Mouse (Mus musculus) layer of hippocampus, adult 11-12 months (tissue): Measurements from ENCODE around the gene Supt5.
A peak's percentile ranks its signal among the peaks of the same experiment; 100 is the strongest.

Experiments
- DNase-seq: peaks from one replicate; pipeline ENCODE4 v3.0.0; 2022; ENCODE audit warnings: low spot score

Supt5 gene

DNA sequence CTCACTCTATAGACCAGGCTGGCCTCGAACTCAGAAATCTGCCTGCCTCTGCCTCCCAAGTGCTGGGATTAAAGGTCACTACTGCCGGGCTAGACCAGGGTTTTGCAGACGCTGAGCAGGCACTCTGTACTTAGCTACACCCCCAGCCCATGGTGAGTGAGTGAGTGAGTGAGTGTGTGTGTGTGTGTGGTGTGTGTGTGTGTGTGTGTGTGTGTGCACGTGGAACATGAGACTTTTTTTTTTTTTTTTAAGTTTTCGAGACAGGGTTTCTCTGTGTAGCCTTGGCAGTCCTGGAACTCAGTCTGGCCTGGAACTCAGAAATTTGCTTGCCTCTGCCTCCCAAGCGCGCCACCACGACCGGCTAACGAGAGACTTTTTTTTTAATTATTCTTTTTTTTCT lies 36.1 kb upstream of the Supt5 start:
- no peak for DNase-seq

DNA sequence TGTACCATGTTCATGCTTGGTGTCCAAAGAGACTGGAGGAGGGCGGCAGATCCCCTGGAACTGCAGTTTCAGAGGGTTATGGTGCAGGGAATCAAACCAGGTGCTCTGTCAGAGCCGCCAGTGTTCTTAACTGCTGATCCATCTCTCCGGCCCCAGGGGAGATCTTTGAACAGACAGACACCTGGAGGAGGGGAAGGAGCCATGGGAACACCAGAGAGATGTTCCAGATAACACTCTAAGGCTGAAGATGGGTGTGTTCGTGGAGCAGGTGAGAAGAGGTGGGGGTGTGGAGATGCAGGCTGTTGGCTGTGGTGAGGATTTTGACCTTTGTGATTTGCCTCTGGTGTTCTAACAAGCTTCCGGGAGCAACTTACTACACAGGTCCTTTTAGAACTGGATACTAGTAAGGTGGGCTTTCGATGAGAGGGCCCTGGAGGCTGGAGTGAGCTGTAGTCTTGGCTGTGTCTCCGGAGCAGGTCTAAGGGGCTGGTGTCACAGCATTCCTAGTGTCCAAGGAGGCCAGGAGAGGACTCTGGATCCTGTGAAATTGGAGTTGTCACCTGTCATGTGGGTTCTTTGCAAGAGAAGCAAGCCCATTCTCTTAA lies 35.4 kb upstream of the Supt5 start:
- DNase-seq, result no peak

DNA sequence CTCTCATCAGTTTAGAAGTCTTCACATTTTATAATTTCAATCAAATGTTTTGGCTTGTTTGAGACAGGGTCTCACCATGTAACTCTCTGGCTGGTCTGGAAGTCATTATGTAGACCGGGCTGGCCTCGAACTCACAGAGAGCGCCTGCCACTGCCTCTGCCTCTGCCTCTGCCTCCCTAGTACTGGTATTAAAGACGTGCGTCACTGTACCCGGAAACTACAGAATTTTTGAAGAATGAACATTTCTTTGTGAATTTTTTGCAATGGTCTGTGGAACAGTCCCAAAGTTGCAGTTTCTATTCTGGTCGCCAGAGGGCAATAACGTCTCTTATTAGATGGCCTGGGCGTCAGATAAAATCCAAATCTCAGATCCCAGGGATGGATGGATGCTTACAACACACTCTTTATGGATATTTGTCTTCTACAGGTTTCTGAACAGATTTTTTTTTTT lies 34.6 kb upstream of the Supt5 start:
- DNase-seq, result peak; percentile 85

DNA sequence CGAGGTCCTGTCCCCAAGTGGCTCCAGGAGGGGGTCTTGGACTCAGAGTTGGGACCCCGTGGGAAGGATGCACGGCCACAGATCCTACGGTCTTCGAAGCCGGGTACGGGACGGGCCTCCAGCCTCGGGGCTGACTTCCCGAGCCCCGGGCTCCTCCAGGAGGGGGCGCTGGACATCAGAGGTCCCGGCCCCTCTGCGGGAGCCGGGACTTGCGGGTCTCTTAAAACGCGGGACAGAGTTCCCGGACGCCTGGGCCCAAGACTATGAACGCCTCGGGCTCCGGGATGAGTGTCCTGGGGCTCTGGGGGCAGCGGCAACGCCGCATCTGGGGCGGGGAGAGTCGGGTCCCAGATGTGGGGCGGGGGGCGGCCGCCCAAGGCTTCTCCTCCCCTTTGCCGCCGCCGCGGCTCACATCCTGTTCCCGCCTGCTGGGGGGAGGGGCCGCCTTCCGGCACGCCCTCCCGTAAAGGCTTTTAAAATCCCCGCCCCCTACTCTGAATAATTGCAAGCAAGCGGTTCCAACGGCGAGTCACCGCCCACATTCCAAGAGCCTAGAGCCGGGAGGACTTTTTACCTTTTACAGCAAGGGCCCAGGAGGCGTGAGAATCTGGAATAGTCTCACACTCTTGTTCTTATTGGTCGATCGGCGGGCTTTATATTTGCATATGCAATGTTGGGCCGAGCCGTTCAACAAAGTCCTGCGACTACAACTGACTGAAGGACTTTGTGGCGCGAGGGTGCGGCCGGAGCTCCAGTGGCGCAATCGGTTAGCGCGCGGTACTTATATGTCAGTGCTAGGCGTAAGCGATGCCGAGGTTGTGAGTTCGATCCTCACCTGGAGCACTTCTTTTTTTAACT lies 33.9 kb upstream of the Supt5 start, which contains the start of gene Plekhg2:
Plekhg2 (minus strand) TSS at position 349 of the 858 bp plus-strand sequence.
- DNase-seq, result peak; percentile 96

DNA sequence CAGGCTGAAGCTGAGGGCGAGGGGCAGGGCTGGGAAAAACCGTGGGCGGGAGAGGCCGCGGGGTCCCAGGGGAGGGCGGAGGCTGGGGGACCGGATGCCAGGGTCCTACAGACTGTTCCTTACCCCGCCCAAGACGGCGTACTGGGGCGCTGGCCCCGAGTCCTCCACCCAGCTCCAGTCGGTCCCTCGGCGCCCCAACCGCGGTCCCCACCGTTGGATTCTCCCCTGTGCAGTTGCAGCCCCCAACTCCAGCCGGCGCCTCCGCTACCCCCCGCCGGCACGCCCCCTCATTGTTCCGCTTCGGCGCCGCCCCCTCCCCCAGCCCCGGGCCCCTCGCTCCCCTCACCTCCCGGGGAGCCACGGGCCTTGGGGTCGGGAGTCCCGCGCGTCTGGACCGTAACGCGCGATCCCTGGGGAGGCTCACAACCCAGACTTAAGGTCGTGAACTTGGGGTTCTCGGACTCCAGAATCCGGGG lies 33.0 kb upstream of the Supt5 start:
- no peak for DNase-seq

DNA sequence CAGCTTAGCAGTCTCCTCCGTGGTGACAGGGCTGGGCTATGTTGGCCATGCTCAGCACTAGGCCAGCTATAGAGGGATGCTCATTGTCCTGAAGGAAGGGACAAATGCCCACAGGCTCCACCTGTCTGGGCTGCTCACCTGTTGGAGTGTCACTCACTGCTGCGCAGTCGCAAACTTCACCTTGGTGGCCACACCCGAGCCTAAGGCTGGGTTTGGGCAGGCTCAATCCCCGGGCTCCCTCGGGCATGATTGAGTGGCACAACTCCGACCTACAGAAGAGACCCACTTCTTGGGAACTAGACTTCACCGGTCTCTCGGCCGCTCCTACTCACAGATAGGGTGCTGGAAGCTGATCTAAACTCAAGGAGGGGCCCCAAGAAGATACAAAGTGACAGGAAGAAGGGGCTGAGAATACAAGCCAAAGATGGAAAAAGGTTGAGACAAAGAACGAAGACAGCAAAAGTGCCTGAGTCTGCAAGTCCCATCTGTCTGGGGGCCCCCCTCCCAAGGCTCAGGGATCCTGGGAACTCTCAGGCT lies 32.5 kb upstream of the Supt5 start:
- no peak for DNase-seq

DNA sequence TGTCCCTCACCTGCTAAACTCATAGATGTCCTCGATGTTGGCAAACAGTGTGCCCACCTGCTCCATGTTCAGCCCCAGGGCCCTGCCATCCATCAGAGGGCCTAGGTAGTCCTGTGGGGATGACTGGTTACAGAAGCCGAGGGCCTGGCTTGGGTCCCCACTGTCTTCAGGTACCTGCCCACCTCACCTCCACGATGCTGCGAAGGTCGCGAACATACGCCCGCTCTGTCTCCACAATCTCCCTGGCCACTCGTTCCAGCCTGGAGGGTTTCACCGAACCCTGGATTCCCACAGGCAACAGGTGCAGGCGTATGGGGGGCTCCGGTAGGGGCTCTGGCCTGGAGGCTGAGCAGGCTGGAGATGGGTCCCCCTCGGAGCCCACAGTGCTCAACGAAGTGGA lies 31.5 kb upstream of the Supt5 start:
- no peak for DNase-seq

DNA sequence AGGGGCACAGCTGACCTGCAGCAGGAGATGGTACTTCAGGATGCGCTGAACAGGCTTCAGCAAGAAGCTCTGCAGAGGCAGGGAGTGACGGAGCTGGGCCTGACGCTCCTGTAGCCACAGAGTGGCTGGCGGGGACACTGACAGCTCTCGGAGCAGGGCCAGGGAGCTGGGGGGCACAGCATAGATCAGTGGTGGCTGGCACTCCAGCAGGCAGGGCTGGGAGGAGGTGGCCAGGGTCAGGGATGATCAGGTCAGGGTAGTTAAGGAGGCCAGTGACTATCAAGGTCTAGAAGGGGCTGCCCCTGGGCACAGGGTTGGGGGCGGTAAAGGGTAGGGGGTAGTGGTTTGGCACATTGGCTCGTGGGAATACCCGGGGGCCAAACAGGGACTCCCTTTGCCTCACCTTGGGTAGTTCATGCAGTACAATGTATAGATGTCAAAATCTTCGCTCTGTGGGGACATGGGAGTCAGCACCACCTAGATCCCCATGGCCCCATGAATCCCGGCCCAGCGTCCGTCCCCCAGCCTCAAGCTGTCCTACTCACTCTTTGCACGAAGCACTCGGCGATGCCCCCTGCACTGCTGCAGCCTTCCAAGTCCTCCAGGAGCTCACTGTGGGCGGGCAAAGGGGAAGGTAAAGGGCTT lies 29.9 kb upstream of the Supt5 start:
- DNase-seq, result no peak

DNA sequence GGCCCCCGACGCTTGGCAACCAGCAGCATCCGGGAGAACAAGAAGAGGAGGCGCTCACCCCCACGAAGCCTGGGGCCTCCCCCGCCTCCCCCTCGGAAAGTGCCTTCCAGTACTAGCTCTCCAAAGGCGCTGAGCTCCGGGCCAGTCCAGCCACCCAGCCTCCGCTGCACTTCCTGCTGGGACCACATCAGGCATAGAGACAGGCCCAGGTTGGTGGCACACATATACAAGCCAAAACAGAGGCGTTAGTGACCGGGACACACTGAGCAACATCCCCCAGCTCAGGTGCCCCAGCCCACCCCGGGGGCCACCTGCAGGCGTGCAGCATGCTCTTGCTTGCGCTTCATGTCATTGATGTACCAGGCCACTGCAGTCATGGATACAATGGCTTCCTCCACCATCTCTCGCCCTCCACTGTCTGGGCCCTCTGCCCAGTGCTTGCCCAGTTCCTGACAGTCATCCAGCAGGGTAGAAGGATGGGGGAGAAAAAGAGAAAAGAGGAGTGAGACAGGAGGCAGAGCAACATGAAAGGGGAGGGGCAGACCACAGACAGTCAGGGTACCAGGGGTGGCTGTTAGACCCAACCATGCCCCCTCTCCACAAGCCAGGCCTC lies 29.2 kb upstream of the Supt5 start:
- DNase-seq, result no peak

DNA sequence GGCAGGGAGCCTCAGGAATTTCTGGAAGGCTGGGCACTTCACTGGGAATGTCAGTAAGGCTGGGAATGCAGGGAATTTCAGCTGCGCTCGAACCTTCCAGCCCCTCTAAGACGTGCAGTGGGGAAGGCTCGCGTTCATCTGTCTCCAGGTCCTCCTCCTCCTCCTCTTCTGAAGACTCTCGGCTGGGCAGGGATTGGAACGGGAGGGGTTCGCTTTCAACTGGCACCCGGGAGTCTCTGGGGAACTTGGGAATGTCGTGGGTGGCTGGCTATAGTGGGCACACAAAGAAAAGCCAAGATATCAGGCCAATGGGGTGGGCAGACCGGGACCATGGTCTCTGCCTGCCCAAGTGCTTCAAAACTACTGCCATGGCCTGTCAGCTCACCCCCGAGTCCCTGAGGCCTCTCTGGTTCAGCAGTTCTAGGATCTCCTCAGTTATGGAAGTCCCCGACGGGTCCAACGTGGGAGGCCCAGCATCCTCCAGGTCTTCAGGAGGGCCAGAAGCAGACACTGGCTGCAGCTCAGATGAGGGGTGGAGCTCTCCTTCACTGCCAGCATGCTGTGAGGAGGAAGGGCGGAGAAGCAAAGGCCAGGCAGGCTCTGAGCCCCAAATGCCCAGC lies 24.0 kb upstream of the Supt5 start:
- no peak for DNase-seq

DNA sequence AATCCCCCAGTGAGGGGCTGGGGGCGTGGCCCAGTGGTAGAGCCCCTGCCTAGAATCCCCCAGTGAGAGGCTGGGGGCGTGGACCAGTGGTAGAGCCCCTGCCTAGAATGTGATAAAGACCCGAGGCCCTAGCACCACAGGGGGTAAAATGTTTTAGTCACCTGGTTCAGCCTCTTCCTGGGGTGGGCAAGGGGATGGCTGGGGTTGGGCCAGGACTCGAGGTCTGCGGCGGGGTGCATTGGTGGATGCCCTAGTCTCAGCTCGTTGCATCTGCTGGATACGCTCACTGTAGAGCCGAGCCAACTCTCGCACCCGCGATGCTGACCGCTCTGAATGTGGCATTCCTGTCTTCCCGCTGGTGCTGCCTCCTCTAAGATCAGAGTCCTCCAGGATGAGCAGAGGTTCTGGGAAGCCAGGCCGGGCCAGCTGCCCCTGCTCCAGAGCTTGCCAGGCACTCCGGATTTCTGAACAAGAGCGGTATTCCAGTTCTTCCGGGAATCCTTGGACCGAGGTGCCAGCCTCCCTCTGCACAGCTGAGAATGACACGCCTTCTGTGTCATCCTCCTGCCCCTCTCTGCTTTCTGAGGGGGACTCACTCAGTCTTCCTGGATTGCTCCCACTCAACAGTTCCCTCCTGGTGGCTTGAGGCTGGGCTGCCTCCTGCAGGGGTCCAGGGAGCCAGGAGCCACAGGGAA lies 23.2 kb upstream of the Supt5 start:
- DNase-seq, result no peak

DNA sequence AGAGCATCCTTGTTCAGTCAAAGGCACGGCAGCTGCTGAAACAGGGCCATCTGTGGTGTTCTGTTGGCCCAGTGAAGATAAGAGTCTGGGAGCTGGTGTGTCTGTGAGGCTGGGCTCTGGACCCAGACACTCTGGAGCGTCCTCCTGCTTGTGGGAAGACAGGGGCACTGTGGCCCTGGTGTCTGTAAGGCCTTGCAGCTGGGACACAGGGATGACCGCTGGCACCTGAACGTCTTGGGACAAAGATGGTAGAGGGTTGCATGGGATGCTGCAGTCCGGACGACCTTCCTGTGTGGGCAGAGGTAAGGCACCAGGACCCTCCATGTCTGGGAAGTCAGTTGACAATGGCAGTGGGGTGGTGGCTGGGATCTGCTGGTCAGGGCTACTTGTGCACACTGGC lies 21.7 kb upstream of the Supt5 start:
- no peak for DNase-seq

DNA sequence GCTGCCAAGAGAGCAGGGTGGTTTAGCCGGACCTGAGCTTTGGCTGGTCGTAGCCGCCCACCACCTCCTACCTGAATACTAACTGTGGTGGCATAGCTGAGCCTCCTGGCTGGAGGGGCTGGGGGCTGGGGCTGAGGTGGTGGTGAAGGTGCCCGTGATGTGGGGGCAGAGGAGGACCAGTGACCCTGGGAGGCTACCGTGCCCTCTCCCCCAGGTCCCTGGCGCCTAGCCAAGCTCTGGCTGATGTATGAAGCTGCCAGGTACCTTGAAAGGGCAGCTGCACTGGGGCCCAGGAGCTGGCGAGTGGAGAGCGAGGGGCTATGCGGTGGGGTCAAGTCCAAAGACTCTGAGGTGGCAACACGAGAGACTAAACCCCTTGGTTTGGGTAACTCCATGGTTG lies 21.3 kb upstream of the Supt5 start:
- DNase-seq, result no peak

DNA sequence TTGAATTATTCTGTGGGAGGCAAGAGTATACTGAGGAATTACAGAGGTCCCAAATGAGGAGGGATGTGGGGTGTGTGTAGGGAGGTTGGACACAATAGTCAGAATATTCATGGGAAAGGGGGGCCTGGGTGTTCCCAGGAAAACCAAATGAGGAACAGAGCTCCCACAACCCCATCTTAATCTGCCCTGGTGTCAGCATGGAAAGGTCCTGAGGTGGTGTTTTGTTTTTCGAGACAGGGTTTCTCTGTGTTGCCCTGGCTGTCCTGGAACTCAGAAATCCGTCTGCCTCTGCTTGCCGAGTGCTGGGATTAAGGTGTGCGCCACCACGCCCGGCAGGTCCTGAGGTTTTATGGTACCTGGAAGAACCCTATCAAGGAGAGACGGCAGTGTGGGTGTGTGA lies 19.9 kb upstream of the Supt5 start:
- no peak for DNase-seq

DNA sequence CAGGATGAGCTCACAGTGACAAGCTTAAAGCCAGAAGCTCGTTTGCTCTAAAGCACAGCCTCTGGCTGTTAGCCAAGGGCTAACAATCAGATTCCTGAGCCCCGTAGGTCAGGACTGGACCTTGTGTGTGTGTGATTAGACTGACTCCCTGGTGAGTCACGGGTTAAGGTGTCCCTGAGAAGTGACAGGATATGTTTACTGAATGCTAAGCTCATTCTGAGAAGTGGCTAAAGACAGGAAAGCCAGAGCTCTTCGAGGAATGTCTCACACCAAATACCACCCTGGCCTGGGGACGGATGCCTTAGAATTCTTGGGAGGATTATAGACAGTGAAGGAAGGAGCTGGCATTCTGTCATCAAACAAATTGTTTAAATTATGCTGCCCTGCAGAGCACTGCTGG lies 19.4 kb upstream of the Supt5 start:
- no peak for DNase-seq

DNA sequence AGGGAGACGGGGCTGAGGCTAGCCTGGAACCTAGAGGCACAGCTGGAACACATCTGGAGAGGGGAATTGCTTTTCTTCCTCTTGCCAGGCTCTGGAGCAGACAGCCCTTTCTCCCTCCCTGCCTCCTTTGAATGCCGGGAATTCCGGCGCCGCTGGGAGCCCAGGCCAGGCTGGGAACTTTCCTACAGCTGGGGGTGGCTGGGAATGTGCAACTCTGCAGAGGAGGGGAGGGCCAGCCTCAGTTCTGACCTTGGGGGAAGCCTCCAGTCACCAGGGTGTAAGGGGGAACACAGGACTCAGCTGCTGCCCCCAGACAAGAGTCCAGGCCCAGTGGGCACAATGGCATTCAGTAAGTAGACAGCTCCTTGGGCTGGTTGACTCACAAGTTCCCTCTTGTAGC lies 18.4 kb upstream of the Supt5 start:
- DNase-seq, result no peak

DNA sequence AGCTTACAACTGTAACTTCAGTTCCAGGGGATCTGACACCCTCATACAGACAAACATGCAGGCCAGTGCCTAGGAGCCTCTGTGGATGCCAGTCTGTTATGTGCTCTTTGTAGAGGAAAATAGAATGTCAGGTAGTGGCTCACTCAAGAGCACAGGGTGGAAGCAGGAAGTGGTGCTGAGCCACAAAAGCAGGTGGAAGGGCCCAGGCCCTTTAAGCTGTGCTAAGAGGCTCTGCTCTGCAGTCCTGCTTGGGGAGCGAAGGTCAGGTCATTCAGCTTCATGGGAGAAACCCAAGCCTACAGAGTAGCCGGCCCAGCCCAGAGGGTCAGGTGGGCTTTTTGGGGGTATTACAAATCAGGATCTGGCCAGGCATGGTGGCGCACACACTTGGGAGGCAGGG lies 16.7 kb upstream of the Supt5 start:
- DNase-seq, result no peak

DNA sequence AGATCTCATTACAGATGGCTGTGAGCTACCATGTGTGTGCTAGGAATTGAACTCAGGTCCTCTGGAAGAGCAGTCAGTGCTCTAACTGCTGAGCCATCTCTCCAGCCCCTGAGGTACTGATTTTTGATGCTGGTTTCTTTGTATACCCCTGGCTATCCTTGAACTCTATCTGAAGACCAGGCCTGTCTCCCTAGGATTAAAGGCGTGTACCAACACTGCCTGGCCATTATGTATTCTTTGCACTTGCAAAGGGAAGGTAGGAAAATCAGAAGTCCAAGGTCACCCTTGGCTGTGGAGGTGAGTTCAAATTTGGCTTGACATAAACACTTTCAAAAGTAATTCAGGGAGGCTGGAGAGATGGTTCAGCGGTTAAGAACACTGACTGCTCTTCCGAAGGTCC lies 16.1 kb upstream of the Supt5 start:
- DNase-seq, result no peak

DNA sequence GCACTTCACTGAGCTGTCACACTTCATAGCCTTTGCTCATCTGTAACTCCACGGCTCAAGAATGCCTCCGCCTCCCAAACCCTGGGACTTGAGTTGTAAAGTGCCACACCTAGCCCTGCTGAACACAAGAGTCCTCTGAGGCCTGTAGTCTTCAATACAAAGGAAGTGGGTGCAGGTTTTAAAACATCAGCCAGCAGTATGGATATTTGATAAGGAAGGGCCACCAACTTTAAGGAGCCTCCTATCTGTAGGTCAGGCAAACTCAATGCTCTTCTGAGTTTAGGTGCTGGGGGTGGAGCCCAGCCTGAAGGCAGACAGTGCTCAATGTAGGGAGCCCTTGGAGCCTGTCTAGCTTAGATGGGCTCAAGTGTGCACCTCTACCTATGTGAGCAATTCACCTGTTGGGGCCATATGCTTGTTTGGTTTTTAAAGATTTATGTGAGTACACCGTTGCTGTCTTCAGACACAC lies 15.6 kb upstream of the Supt5 start:
- no peak for DNase-seq

DNA sequence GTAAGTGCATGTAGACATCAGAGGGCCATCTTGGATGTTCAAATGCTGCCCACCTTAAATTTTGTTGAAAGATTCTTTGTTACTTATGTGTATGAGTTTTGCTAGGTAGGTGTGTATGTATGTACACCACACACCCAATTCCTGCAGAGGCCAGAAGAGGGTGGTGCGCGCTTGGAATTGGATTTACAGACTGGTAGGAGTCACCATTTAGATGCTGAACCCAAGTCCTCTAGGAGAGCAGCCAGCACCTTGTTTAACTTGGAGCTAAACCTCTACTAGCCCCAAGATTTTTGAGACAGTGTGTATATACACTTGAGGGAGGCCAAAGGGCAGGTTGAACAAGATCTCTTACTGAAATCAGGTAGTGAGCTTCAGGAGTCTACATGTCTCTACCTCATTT lies 14.7 kb upstream of the Supt5 start:
- no peak for DNase-seq

DNA sequence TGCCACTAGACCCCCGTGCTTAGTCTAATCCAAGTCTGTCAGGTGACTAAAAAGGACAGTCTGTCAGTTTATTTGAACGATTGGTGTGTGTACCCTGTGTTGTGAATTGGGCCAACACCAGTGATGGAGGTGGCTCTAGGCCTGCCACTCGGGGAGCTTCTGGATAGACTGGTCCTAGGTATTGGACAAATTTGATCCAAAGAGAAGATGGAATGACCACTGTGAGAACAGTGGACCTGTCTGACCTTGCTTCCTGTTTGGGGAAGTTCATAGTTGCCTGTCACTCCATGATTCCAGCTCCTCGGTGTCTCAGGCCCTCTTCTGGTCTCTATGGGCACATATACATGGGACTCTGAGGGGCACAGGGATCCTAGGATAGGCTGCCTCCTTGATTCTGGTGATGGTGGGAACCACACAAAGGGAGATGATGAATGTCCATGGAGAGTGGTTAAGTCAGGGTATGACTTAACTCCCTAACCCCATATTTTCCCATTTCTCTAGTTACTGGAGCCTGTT lies 13.2 kb upstream of the Supt5 start:
- DNase-seq, result no peak
